Mouse (Mus musculus) hindbrain, embryonic 14.5 days (tissue): ENCODE data around the gene Tcf23. TPM values are rescaled to one million over a fixed set of nuclear protein-coding genes. Genes with fewer than 3 reads are reported as not detected.

Experiments used
- polyA plus RNA-seq: library from polyadenylated mRNA; unstranded; fragments of >200 nt; fragmentation: Nextera tagmentation; extraction: Ambion mirVana; gene quantifications from 2 replicates; pipeline ENCODE4 v1.2.1, GENCODE M21; 2014

Gene Tcf23
- polyA plus RNA-seq, 1 experiment from 2014 or later: 0.04 TPM

Other genes starting within 250 kb of the Tcf23 start
- gene Mapre3, start 154.0 kb upstream of the Tcf23 start, polyA plus RNA-seq: 124 and 139 TPM in 2 replicates
- 49.6 and 50.1 TPM in 2 replicates for gene Tmem214, start 100.7 kb upstream of the Tcf23 start, polyA plus RNA-seq
- gene Agbl5, start 80.0 kb upstream of the Tcf23 start, polyA plus RNA-seq: 25.5 and 28.6 TPM in 2 replicates
- 228 and 259 TPM in 2 replicates for gene Ost4, start 60.9 kb upstream of the Tcf23 start, polyA plus RNA-seq
- gene Emilin1, start 55.3 kb upstream of the Tcf23 start, polyA plus RNA-seq: 14.1 and 17.1 TPM in 2 replicates
- 9.0 and 11.2 TPM in 2 replicates for gene Khk, start 47.2 kb upstream of the Tcf23 start, polyA plus RNA-seq
- 62.4 and 71.4 TPM in 2 replicates for gene Cgref1, start 23.1 kb upstream of the Tcf23 start, polyA plus RNA-seq
- gene Preb, start 8.3 kb upstream of the Tcf23 start, polyA plus RNA-seq: 71.3 and 78.6 TPM in 2 replicates
- 175 and 198 TPM in 2 replicates for gene Atraid, start 79.7 kb downstream of the Tcf23 start, polyA plus RNA-seq
- 20.5 and 24.5 TPM in 2 replicates for gene Slc5a6, start 80.3 kb downstream of the Tcf23 start, polyA plus RNA-seq
- gene Cad, start 86.1 kb downstream of the Tcf23 start, polyA plus RNA-seq: 13.7 and 15.4 TPM in 2 replicates
- not detected in 2 replicates for gene Dnajc5g, start 137.6 kb downstream of the Tcf23 start, polyA plus RNA-seq
- gene Slc30a3, start 139.6 kb downstream of the Tcf23 start, polyA plus RNA-seq: 34.8 and 35.7 TPM in 2 replicates
- gene Trim54, start 148.1 kb downstream of the Tcf23 start, polyA plus RNA-seq: not detected in 2 replicates
- not detected in 2 replicates for gene Ucn, start 170.2 kb downstream of the Tcf23 start, polyA plus RNA-seq
- 49.5 and 50.3 TPM in 2 replicates for gene Mpv17, start 185.6 kb downstream of the Tcf23 start, polyA plus RNA-seq
- gene Gm29609, start 211.2 kb downstream of the Tcf23 start, polyA plus RNA-seq: 0.74 and 1.7 TPM in 2 replicates
- gene Gtf3c2, start 211.5 kb downstream of the Tcf23 start, polyA plus RNA-seq: 49.7 and 53.0 TPM in 2 replicates
- gene Snx17, start 224.6 kb downstream of the Tcf23 start, polyA plus RNA-seq: 107 and 108 TPM in 2 replicates
- gene Eif2b4, start 224.8 kb downstream of the Tcf23 start, polyA plus RNA-seq: 77.3 and 78.6 TPM in 2 replicates
- gene Zfp513, start 233.6 kb downstream of the Tcf23 start, polyA plus RNA-seq: 7.0 and 9.4 TPM in 2 replicates